Mouse (Mus musculus) bone marrow, adult 2 months (tissue): ENCODE measurements around the gene Lamtor3.

Experiments used
- CTCF ChIP-seq: fragments of 200-500 bp; IDR thresholded peaks from 2 replicates; pipeline ENCODE4 v1.5.1; 2011; ENCODE audit warnings: low read length, control low read depth; ENCODE audit not compliant: control insufficient read depth, insufficient read depth
- POLR2A ChIP-seq: fragments of 200-500 bp; IDR thresholded peaks from 2 replicates; pipeline ENCODE4 v1.6.1; 2011; ENCODE audit warnings: low read depth, mild to moderate bottlenecking, control low read depth, low read length, borderline replicate concordance; ENCODE audit not compliant: control insufficient read depth

- TF ChIP-seq CTCF (no peak), POLR2A (no peak)
These were observed 24.5 kb upstream of the Lamtor3 start for GRCm38 (mm10) chr3:137893789-137894188.
